Mouse (Mus musculus) adrenal gland, postnatal 14 days (tissue): Measurements from ENCODE around the gene Srms. TPM values are rescaled to one million over a fixed set of nuclear protein-coding genes. Genes with fewer than 3 reads are reported as not detected.
A peak's percentile ranks its signal among the peaks of the same experiment; 100 is the strongest.
"Not testable (repeated sequence)": the region's sequence is repeated elsewhere in the genome, so short reads cannot be mapped to it uniquely, and the experiment has no call there.

Source experiments
- DNase-seq: peaks from one replicate; pipeline ENCODE4 v3.0.0; 2021; ENCODE audit warnings: mixed read lengths
- total RNA-seq: library from RNA; stranded (reverse); gene quantifications from 2 replicates; pipeline ENCODE4 v1.2.3, GENCODE M21; 2021

Gene Srms
- total RNA-seq, 1 experiment from 2014 or later, result 0.56 TPM

GRCm38 (mm10) chr2:181219538-181220216 is 6.7 kb upstream of the Srms start, which contains the start of gene Fndc11:
Gene Fndc11 (plus strand): TSS chr2:181220013.
- DNase-seq, result peak; percentile 89

GRCm38 (mm10) chr2:181218881-181219485 is 6.0 kb upstream of the Srms start:
- DNase-seq, result no peak

GRCm38 (mm10) chr2:181216037-181216436 is 3.1 kb upstream of the Srms start:
- DNase-seq, result no peak

- DNase-seq, result peak; percentile 34
Observed at GRCm38 (mm10) chr2:181212389-181213020, 480 bp downstream of the Srms start.

GRCm38 (mm10) chr2:181206118-181206517 is 6.9 kb downstream of the Srms start:
- DNase-seq, result no peak

- no peak for DNase-seq
Observed at GRCm38 (mm10) chr2:181205678-181206077, 7.3 kb downstream of the Srms start.

GRCm38 (mm10) chr2:181202886-181203285 is 10.1 kb downstream of the Srms start:
- no peak for DNase-seq

- no peak for DNase-seq
Observed at GRCm38 (mm10) chr2:181202422-181202821, 10.6 kb downstream of the Srms start, which contains the start of gene Ptk6. Gene Ptk6 (minus strand): TSS chr2:181202789.

GRCm38 (mm10) chr2:181201606-181202005 is 11.4 kb downstream of the Srms start:
- DNase-seq, result no peak

- no peak for DNase-seq
Observed at GRCm38 (mm10) chr2:181196628-181197300, 16.2 kb downstream of the Srms start.

GRCm38 (mm10) chr2:181193044-181193443 is 19.9 kb downstream of the Srms start:
- no peak for DNase-seq

GRCm38 (mm10) chr2:181191936-181192335 is 21.0 kb downstream of the Srms start:
- DNase-seq, result no peak

GRCm38 (mm10) chr2:181191385-181191784 is 21.6 kb downstream of the Srms start:
- DNase-seq, result not testable (repeated sequence)

GRCm38 (mm10) chr2:181189321-181189720 is 23.7 kb downstream of the Srms start:
- no peak for DNase-seq

GRCm38 (mm10) chr2:181188681-181189080 is 24.3 kb downstream of the Srms start:
- peak; percentile 32 for DNase-seq

- DNase-seq, result peak; percentile 95
Observed at GRCm38 (mm10) chr2:181187121-181188000, 25.6 kb downstream of the Srms start, which contains the start of gene Ppdpf. Gene Ppdpf (plus strand): TSS chr2:181187247.

GRCm38 (mm10) chr2:181186635-181187034 is 26.4 kb downstream of the Srms start:
- peak; percentile 91 for DNase-seq

- no peak for DNase-seq
Observed at GRCm38 (mm10) chr2:181180898-181181297, 32.1 kb downstream of the Srms start.

- DNase-seq, result no peak
Observed at GRCm38 (mm10) chr2:181178471-181178870, 34.5 kb downstream of the Srms start.

- no peak for DNase-seq
Observed at GRCm38 (mm10) chr2:181178015-181178414, 35.0 kb downstream of the Srms start.

- DNase-seq, result no peak
Observed at GRCm38 (mm10) chr2:181174646-181175045, 38.3 kb downstream of the Srms start.

- no peak for DNase-seq
Observed at GRCm38 (mm10) chr2:181166469-181166868, 46.5 kb downstream of the Srms start.
